Mouse (Mus musculus) intestine, embryonic 14.5 days (tissue): ENCODE measurements at regions not wholly inside any gene's neighbourhood (a gene's known extent, or its start where the extent isn't known, plus 50 kb on each side); places are given as distances from the start of the nearest gene placed in this dataset.
"Not testable (repeated sequence)": the region's sequence is repeated elsewhere in the genome, so short reads cannot be mapped to it uniquely, and the experiment has no call there.

Experiments
- ATAC-seq: fragments of 200-750 bp; cut with Nextera tagmentation; replicated peaks from 2 replicates; pipeline ENCODE4 v1.8.0; 2017; ENCODE audit warnings: low read depth, moderate number of reproducible peaks, moderate TSS enrichment, moderate library complexity; ENCODE audit not compliant: low FRiP score, low TSS enrichment
- DNase-seq: peaks from one replicate; pipeline ENCODE4 v3.0.0-alpha.2; 2018; ENCODE audit warnings: low spot score
- H3K27ac ChIP-seq: fragments of 300-500 bp; sonication (generic); 2 replicates; pipeline ENCODE4 v1.5.1; 2014; ENCODE audit warnings: low read depth, mild to moderate bottlenecking, control low read depth
- H3K27me3 ChIP-seq: fragments of 300-500 bp; sonication (generic); replicated peaks from 2 replicates; pipeline ENCODE4 v1.6.1; 2014; ENCODE audit warnings: low read length, control low read depth; ENCODE audit not compliant: control insufficient read depth, insufficient read depth
- H3K36me3 ChIP-seq: fragments of 300-500 bp; sonication (generic); 2 replicates; pipeline ENCODE4 v1.6.1; 2014; ENCODE audit warnings: low read length, control low read depth; ENCODE audit not compliant: control insufficient read depth, insufficient read depth
- H3K4me1 ChIP-seq: fragments of 300-500 bp; sonication (generic); replicated peaks from 2 replicates; pipeline ENCODE4 v1.6.1; 2014; ENCODE audit warnings: low read length, control low read depth, mixed read lengths; ENCODE audit not compliant: control insufficient read depth, insufficient read depth
- H3K4me2 ChIP-seq: fragments of 300-500 bp; sonication (generic); 2 replicates; pipeline ENCODE4 v1.6.1; 2014; ENCODE audit warnings: low read length
- H3K4me3 ChIP-seq: fragments of 300-500 bp; sonication (generic); 2 replicates; pipeline ENCODE4 v1.5.1; 2014; ENCODE audit warnings: low read depth, low read length, control low read depth, mixed read lengths
- H3K9ac ChIP-seq: fragments of 300-500 bp; sonication (generic); 2 replicates; pipeline ENCODE4 v1.6.1; 2014; ENCODE audit warnings: mild to moderate bottlenecking, low read length
- H3K9me3 ChIP-seq: fragments of 300-500 bp; sonication (generic); 2 replicates; pipeline ENCODE4 v1.6.1; 2016; ENCODE audit warnings: low read length, control low read depth; ENCODE audit not compliant: control insufficient read depth
- WGBS: fragments of 180-500 bp; shearing (Covaris S2); extraction: QIAGEN DNeasy Blood & Tissue Kit; methylation state at CpG from one replicate; pipeline ENCODE4 v1.1.7; 2014; 5-methylcytosine and 5-hydroxymethylcytosine counted together

DNA sequence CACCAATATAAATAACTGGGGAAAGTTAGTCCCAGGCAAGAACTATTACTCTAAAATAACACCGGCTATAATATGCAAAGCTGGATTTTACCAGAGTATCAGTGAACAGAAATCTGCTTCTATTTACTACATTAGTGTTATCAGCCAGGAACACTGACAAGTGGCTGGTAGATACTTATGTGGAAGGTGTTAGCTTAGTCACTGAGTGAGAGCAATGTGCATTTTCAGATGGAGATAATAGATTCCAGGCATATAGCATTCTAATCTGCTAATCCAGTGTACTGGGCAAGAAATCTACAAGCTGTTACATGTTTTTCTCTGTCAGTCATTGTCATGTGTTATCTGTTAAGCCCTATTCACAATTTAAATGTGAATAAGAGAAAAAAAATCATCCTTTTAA is 1054.6 kb upstream of the Rag2 start:
- DNase-seq = not testable (repeated sequence)

DNA sequence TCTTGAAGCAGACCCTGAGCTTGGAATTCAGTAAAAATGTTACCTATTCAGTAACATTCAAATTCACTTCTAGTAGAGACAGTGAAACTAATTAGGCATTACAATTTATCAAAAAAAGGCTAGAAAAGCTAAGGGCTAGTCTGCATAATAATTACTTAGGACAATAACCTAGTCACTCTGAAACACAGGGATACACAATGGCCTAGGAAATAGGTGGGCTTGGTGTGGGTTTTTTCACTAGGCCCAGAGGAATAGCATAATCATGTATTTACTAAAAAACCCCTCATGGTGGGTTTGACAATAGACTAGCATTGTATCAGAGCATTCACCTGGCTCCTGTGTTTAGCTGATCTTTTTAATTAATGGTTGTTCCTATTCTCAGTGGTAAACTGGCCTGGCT is 1033.9 kb upstream of the Rag2 start:
- H3K4me1 ChIP-seq, H3K36me3 ChIP-seq, H3K4me2 ChIP-seq, H3K9ac ChIP-seq, H3K27ac ChIP-seq, H3K9me3 ChIP-seq, DNase-seq, ATAC-seq, H3K27me3 ChIP-seq, H3K4me3 ChIP-seq: not testable (repeated sequence)

More for the DNA sequence above, 1054.6 kb upstream of the Rag2 start:
- H3K27me3 ChIP-seq, H3K4me2 ChIP-seq, H3K4me1 ChIP-seq, H3K9me3 ChIP-seq, H3K27ac ChIP-seq, ATAC-seq, H3K36me3 ChIP-seq, H3K4me3 ChIP-seq, H3K9ac ChIP-seq: not testable (repeated sequence)
- WGBS = no CpG with 5 or more reads among the region's 1 CpGs

DNA sequence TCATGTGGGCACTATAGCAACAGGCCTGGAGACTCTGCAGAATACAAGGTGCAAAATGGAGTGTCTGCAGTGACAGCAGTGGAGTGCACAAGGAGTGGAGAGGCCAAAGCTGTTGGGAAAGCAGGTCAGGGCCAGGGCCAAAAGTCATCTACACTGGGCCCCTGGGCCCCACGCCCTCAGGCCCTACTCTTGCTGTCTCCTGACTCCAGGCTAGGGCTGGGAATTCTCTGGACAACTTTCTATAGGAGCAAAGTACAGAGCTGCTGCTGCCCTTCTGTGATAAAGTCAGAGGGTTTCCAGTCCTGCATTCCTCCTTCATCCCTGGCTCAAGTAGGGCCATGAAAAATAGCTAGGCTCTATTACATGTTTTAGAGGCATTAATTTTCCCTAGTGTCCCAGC is 998.3 kb upstream of the Rag2 start:
- not testable (repeated sequence) for H3K4me3 ChIP-seq, H3K4me2 ChIP-seq, H3K36me3 ChIP-seq, H3K4me1 ChIP-seq, H3K27ac ChIP-seq, H3K27me3 ChIP-seq, ATAC-seq, H3K9me3 ChIP-seq, H3K9ac ChIP-seq, DNase-seq
- no CpG with 5 or more reads among the region's 1 CpGs for WGBS

DNA sequence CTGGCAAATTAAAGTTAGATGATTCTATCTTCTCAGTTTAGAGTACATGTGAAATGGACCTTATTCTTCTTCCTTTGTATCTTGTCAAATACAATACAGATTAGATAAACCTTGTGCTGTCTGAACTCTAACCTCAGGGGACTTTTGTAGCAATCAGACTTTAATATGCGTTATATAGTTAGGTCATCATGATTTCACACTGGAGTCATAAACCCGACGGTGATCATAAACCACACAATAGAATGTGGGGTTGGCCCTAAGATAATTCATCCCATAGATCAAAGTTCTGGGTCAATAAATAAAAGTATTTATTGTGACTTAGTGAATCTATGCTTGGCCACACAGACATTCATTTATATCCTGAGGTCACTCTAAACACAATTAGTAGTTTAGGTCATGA is 971.8 kb upstream of the Rag2 start:
- not testable (repeated sequence) for H3K27me3 ChIP-seq, H3K9ac ChIP-seq

DNA sequence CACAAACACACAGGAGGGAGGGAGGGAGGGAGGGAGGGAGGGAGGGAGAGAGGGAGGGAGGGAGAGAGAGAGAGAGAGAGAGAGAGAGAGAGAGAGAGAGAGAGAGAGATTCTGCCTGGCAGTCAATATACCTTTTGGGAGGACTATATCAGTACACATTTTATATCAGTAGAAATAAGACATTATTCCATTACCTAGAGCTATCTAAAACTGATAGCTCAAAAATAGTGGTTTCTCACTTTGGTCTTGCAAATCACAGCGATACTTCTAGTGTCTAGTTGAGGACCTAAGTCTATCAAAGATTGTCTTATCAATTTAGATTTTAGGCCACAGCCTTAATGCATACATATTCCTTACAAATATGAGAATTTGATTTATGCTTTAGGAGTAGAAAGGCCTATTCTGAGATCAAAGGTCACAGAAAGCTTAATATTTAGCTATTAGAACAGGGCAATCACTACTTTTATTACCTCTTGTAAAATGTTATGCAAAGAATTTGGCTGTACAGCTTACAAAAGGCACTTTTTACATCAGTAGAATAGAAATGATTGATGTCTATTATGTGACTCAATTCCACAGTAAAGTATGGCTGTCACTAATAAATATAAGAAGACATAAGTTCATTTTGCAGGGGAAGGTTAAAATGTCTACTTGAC is 953.0 kb upstream of the Rag2 start:
- WGBS = no CpG with 5 or more reads among the region's 1 CpGs
- not testable (repeated sequence) for H3K9me3 ChIP-seq, H3K36me3 ChIP-seq, H3K27ac ChIP-seq, H3K4me2 ChIP-seq, H3K4me3 ChIP-seq, H3K27me3 ChIP-seq, H3K9ac ChIP-seq, H3K4me1 ChIP-seq, DNase-seq
- peak; percentile 68; the same call in 1 of the 2 replicates for ATAC-seq

More for the DNA sequence above, 971.8 kb upstream of the Rag2 start:
- 0 out of 2 replicates have a peak, but pooled peaks have one; percentile 27 for ATAC-seq
- WGBS = no CpG with 5 or more reads among the region's 3 CpGs
- not testable (repeated sequence) for H3K4me3 ChIP-seq, H3K4me1 ChIP-seq, DNase-seq, H3K4me2 ChIP-seq, H3K36me3 ChIP-seq, H3K9me3 ChIP-seq, H3K27ac ChIP-seq

DNA sequence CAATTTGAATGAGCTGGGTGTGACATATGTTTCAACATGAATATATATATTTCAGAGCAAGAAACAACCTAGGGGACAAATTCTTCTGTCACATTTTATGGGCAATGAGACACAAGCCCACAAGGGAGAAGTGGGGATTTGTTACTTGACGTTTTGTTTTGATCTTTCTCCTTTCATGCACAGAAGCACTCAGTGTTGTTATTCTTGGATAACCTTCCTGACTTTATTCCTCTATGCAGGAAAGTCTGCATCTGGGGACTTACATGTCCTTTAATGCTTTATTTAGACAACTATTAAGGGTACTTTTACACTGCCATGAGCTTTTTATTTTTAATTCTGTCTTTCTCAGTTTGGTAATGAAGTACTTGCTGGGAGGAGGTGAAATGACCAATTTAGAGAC is 916.1 kb upstream of the Rag2 start:
- not testable (repeated sequence) for H3K9me3 ChIP-seq, H3K36me3 ChIP-seq, H3K27me3 ChIP-seq, H3K4me1 ChIP-seq, ATAC-seq, H3K4me2 ChIP-seq, DNase-seq, H3K4me3 ChIP-seq, H3K9ac ChIP-seq, H3K27ac ChIP-seq
- no CpG with 5 or more reads among the region's 1 CpGs for WGBS

DNA sequence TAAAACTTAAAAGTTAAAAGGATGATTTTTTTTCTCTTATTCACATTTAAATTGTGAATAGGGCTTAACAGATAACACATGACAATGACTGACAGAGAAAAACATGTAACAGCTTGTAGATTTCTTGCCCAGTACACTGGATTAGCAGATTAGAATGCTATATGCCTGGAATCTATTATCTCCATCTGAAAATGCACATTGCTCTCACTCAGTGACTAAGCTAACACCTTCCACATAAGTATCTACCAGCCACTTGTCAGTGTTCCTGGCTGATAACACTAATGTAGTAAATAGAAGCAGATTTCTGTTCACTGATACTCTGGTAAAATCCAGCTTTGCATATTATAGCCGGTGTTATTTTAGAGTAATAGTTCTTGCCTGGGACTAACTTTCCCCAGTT is 881.2 kb upstream of the Rag2 start:
- H3K27me3 ChIP-seq, H3K4me1 ChIP-seq, H3K4me2 ChIP-seq, H3K27ac ChIP-seq, H3K4me3 ChIP-seq, H3K36me3 ChIP-seq, H3K9me3 ChIP-seq, DNase-seq, ATAC-seq, H3K9ac ChIP-seq: not testable (repeated sequence)
- no CpG with 5 or more reads among the region's 1 CpGs for WGBS

DNA sequence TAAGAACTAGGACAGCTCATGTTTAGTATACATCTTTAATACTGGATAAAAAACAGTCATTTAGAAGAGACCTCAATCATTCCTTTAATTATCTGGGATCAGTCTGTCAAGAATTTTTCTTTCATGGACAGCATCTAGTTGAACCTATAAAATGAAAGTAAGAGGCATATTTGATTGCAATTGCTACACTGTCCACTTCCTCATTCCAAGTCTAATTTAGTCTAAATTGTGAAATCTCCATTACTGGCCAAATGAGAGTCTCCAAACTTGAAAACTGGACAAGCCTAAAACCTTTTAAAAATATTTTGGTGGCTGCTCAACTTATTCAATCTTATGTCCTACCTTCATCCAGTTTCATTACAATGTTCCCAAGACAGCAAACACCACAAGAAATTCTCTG is 869.5 kb upstream of the Rag2 start:
- H3K4me3 ChIP-seq, H3K36me3 ChIP-seq, H3K4me1 ChIP-seq, H3K4me2 ChIP-seq, DNase-seq, ATAC-seq, H3K27ac ChIP-seq, H3K9ac ChIP-seq, H3K9me3 ChIP-seq, H3K27me3 ChIP-seq: not testable (repeated sequence)

DNA sequence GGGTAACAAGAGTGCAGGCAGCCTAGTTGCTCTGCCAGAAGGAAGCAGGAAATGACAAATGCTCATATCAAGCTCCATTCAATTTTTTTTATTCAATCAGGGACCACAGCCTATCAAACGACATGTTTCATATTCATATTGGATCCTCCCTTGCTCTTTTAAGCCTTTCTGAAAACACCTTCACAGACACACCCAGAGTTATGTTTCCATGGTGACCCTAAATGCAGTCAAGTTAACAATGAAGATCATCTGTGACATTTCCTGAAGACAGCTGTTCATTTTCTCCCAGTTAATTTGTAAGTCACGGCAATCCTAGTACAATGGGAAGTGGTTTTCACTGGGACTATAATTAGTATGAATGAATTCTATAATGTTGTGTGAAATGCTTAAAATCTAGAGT is 839.1 kb upstream of the Rag2 start:
- H3K36me3 ChIP-seq = no peaks in the 10 kb centered on the region
- H3K9me3 ChIP-seq = no peaks in the 10 kb centered on the region
- no peak overlapping the region for H3K4me2 ChIP-seq
- 72% methylated on average over 2 of the region's 2 CpGs for WGBS
- H3K4me1 ChIP-seq = no peaks in the 10 kb centered on the region
- DNase-seq (no peak), ATAC-seq (no peak)
- H3K27ac ChIP-seq = no peak overlapping the region
- H3K27me3 ChIP-seq = no peaks in the 10 kb centered on the region
- H3K9ac ChIP-seq = no peak overlapping the region
- no peak overlapping the region for H3K4me3 ChIP-seq
